Comparison of ENCODE assay signal across 10 mouse cellular contexts in genomic region chr2:19301251-19301650, GRCm38 (mm10).
DNase-seq lines count a peak whose midpoint lies in the region; ATAC-seq and TF ChIP-seq lines count a peak whose summit lies in the region.
"Had no signal": no experiment of that assay in that cellular context is flagged by ENCODE, and none has a peak within 500 bp of the region (broad histone marks: within the 10 kb centered on the region; RNA-seq: fewer than 3 reads in every experiment).

No protein-coding gene starts in this region.

- peak overlapping the region; percentile 91 for H3K4me2 ChIP-seq in CH12.LX (ENCODE audit: insufficient read depth, low read depth, poor library complexity, severe bottlenecking)
- H3K4me2 ChIP-seq in hindbrain, postnatal 0 days (ENCODE audit: low read depth, low read length) = no peak overlapping the region

- TF ChIP-seq EP300 in CH12.LX (IDR thresholded peaks at IDR 0.05; ENCODE audit: low read length) = no peak

- H3K79me2 ChIP-seq in CH12.LX (replicated peaks; ENCODE audit: control insufficient read depth, extremely low read depth, insufficient read depth, poor library complexity, severe bottlenecking) = no peaks in the 10 kb centered on the region

- no peak overlapping the region for H3K9ac ChIP-seq in CH12.LX (ENCODE audit: insufficient read depth, low read depth)
- H3K9ac ChIP-seq in hindbrain, postnatal 0 days (replicated peaks; ENCODE audit: low read length) = no peak overlapping the region

- TF ChIP-seq CTCF in CH12.LX (conservative IDR thresholded peaks at IDR 0.05 in 1 of 2, IDR thresholded peaks at IDR 0.05 in 1 of 2; ENCODE audit: low read depth in 2 of 2, low read length in 2 of 2) = no peak
- TF ChIP-seq CTCF in lung, adult 2 months (IDR thresholded peaks at IDR 0.05; ENCODE audit: insufficient read depth, low read length) = no peak
- TF ChIP-seq CTCF in hindbrain, postnatal 0 days (IDR thresholded peaks at IDR 0.05; ENCODE audit: low read depth) = no peak

- peak overlapping the region in 2 of 3 experiments; percentile 13 to 31 for H3K4me3 ChIP-seq in CH12.LX (replicated peaks in 1 of 3; ENCODE audit: low read depth in 2 of 3, low read length in 2 of 3, poor library complexity in 1 of 3)
- peak overlapping the region; percentile 16 for H3K4me3 ChIP-seq in lung, adult 2 months (replicated peaks; ENCODE audit: extremely low read depth, low read depth, low read length)
- no peak overlapping the region for H3K4me3 ChIP-seq in hindbrain, postnatal 0 days (ENCODE audit: low read length)
- H3K4me3 ChIP-seq: heart, adult 2 months had no signal

- TF ChIP-seq POLR2A in CH12.LX (IDR thresholded peaks at IDR 0.05; ENCODE audit: low read depth, low read length) = no peak
- no peak for TF ChIP-seq POLR2A in lung, adult 2 months (IDR thresholded peaks at IDR 0.05; ENCODE audit: borderline replicate concordance, extremely low read depth, low read depth, low read length)

- H3K27ac ChIP-seq in CH12.LX (ENCODE audit: insufficient read depth, low read depth) = no peak overlapping the region
- no peak overlapping the region for H3K27ac ChIP-seq in hindbrain, postnatal 0 days
- H3K27ac ChIP-seq: heart, adult 2 months had no signal

- in situ Hi-C loops in CH12.LX (cut with MboI; ENCODE audit: low pct_ligation_motif_present, low pct_unique_long_range_greater_than_20kb, low sequenced_read_pairs) = no loop called here

- no peak for TF ChIP-seq RAD21 in CH12.LX (IDR thresholded peaks at IDR 0.05; ENCODE audit: low read depth, low read length)

- 7% methylated on average over 6 of the region's 6 CpGs for WGBS in lung, adult 2 months
- WGBS in hindbrain, postnatal 0 days = 19% methylated on average over 6 of the region's 6 CpGs

- H3K36me3 ChIP-seq in CH12.LX (replicated peaks in 1 of 2; ENCODE audit: control insufficient read depth in 1 of 2, insufficient read depth in 1 of 2, low read length in 1 of 2) = peaks cover 0 to 4% of the 10 kb centered on the region in 2 experiments
- no peaks in the 10 kb centered on the region for H3K36me3 ChIP-seq in hindbrain, postnatal 0 days (ENCODE audit: insufficient read depth, low read length)
- H3K36me3 ChIP-seq: G1E had no signal

- peaks cover 10 to 20% of the 10 kb centered on the region in 2 experiments for H3K4me1 ChIP-seq in CH12.LX (ENCODE audit: control insufficient read depth in 1 of 2, insufficient read depth in 2 of 2)
- H3K4me1 ChIP-seq in lung, adult 2 months (ENCODE audit: control insufficient read depth, insufficient read depth, low read length) = peaks cover 7% of the 10 kb centered on the region
- H3K4me1 ChIP-seq in hindbrain, postnatal 0 days (ENCODE audit: insufficient read depth, low read length) = no peaks in the 10 kb centered on the region

- ATAC-seq in hindbrain, postnatal 0 days = no peak

- peak; percentile 89 for DNase-seq in heart, adult 11 months
- no peak for DNase-seq in heart, postnatal 4 days
- no peak for DNase-seq in CH12.LX (ENCODE audit: extremely low read depth)
- peak; percentile 19 for DNase-seq in lung, adult 2 months
- DNase-seq in spleen, adult 12 weeks (ENCODE audit: low spot score) = peak; percentile 4
- DNase-seq in hindbrain, postnatal 0 days (ENCODE audit: low spot score) = no peak
- no peak for DNase-seq in cerebellum, adult 9-11 months
- DNase-seq in gastrocnemius, postnatal 10 days = no peak

- dilution Hi-C loops in CH12.LX (cut with MboI; ENCODE audit: extremely low pct_ligation_motif_present, extremely low pct_unique_long_range_greater_than_20kb, low sequenced_read_pairs) = no loop called here

- no peaks in the 10 kb centered on the region for H3K9me3 ChIP-seq in CH12.LX (replicated peaks; ENCODE audit: low read length)
- H3K9me3 ChIP-seq in hindbrain, postnatal 0 days (ENCODE audit: low read length) = no peaks in the 10 kb centered on the region
- H3K9me3 ChIP-seq: G1E had no signal

- no peaks in the 10 kb centered on the region for H3K27me3 ChIP-seq in CH12.LX (replicated peaks)
- no peaks in the 10 kb centered on the region for H3K27me3 ChIP-seq in hindbrain, postnatal 0 days (ENCODE audit: insufficient read depth, low read length)

TF ChIP-seq in CH12.LX, 34 proteins besides CTCF, POLR2A, EP300 and RAD21:
- TF ChIP-seq TCF12 (IDR thresholded peaks at IDR 0.05; ENCODE audit: low read depth, low read length) (no peak), ELF1 (IDR thresholded peaks at IDR 0.05; ENCODE audit: low read depth, low read length) (peak; percentile 79)

Comparison
In these comparisons a context has a peak if more than half of its experiments do, and no peak if none do; other contexts are left out.
1. DNase-seq: peak in heart, adult 11 months (single experiment), lung, adult 2 months (single experiment) and spleen, adult 12 weeks (single experiment); none in heart, postnatal 4 days (single experiment), CH12.LX (single experiment), hindbrain, postnatal 0 days (single experiment), cerebellum, adult 9-11 months (single experiment) and gastrocnemius, postnatal 10 days (single experiment).